Mouse (Mus musculus): ENCODE measurements around the gene Ces2h. TPM values are rescaled to one million over a fixed set of nuclear protein-coding genes. Genes with fewer than 3 reads are reported as not detected.

Ces2h gene
- total and polyA plus RNA-seq, 2 experiments from 2014 or later = not detected

GRCm38 (mm10) chr8:105068971-105069370 lies 68.3 kb downstream of the Ces2h start:
- no peak overlapping the region for H3K27ac ChIP-seq
- H3K4me3 ChIP-seq (ENCODE audit: low read length) = no peak overlapping the region
- no peaks in the 10 kb centered on the region for H3K9me3 ChIP-seq (ENCODE audit: low read length)
- no peak for TF ChIP-seq CTCF (IDR thresholded peaks at IDR 0.05; ENCODE audit: low read depth)
- DNase-seq (ENCODE audit: low spot score) (no peak), ATAC-seq (no peak)
- H3K4me1 ChIP-seq (ENCODE audit: insufficient read depth, low read length) = no peaks in the 10 kb centered on the region
- no peaks in the 10 kb centered on the region for H3K36me3 ChIP-seq (ENCODE audit: insufficient read depth, low read length)
- H3K4me2 ChIP-seq (ENCODE audit: low read depth, low read length) = no peak overlapping the region
- no peaks in the 10 kb centered on the region for H3K27me3 ChIP-seq (ENCODE audit: insufficient read depth, low read length)
- H3K9ac ChIP-seq (replicated peaks; ENCODE audit: low read length) = no peak overlapping the region

Other genes with a start within 250 kb of the Ces2h start
- gene Ces2b, start 169.3 kb upstream of the Ces2h start, total RNA-seq (2014; rRNA removed) = 0.10 TPM in 1 of 2 replicates, not detected in the other
- gene Ces2b, start 169.3 kb upstream of the Ces2h start, polyA plus RNA-seq (2015; fragmentation: Nextera tagmentation; extraction: Ambion mirVana) = 0.08 TPM in 2 replicates
- gene Ces2c, start 153.8 kb upstream of the Ces2h start, total RNA-seq (2014; rRNA removed) = not detected in 2 replicates
- gene Ces2c, start 153.8 kb upstream of the Ces2h start, polyA plus RNA-seq (2015; fragmentation: Nextera tagmentation; extraction: Ambion mirVana) = not detected in 2 replicates
- not detected in 2 replicates for gene Ces2e, start 74.6 kb upstream of the Ces2h start, total RNA-seq (2014; rRNA removed)
- not detected in 2 replicates for gene Ces2e, start 74.6 kb upstream of the Ces2h start, polyA plus RNA-seq (2015; fragmentation: Nextera tagmentation; extraction: Ambion mirVana)
- not detected in 2 replicates for gene Ces2f, start 53.5 kb upstream of the Ces2h start, total RNA-seq (2014; rRNA removed)
- gene Ces2f, start 53.5 kb upstream of the Ces2h start, polyA plus RNA-seq (2015; fragmentation: Nextera tagmentation; extraction: Ambion mirVana) = not detected in 2 replicates
- gene Ces2g, start 39.1 kb upstream of the Ces2h start, total RNA-seq (2014; rRNA removed) = 0.31 TPM in 1 of 2 replicates, not detected in the other
- gene Ces2g, start 39.1 kb upstream of the Ces2h start, polyA plus RNA-seq (2015; fragmentation: Nextera tagmentation; extraction: Ambion mirVana) = 0.19 and 0.20 TPM in 2 replicates
- gene Ces3a, start 47.7 kb downstream of the Ces2h start, total RNA-seq (2014; rRNA removed) = not detected in 2 replicates
- not detected in 2 replicates for gene Ces3a, start 47.7 kb downstream of the Ces2h start, polyA plus RNA-seq (2015; fragmentation: Nextera tagmentation; extraction: Ambion mirVana)
- not detected in 2 replicates for gene Ces3b, start 82.9 kb downstream of the Ces2h start, total RNA-seq (2014; rRNA removed)
- not detected in 2 replicates for gene Ces3b, start 82.9 kb downstream of the Ces2h start, polyA plus RNA-seq (2015; fragmentation: Nextera tagmentation; extraction: Ambion mirVana)
- 0.10 TPM in 1 of 2 replicates, not detected in the other for gene Ces4a, start 130.9 kb downstream of the Ces2h start, total RNA-seq (2014; rRNA removed)
- 0.16 TPM in 1 of 2 replicates, not detected in the other for gene Ces4a, start 130.9 kb downstream of the Ces2h start, polyA plus RNA-seq (2015; fragmentation: Nextera tagmentation; extraction: Ambion mirVana)
- gene Cbfb, start 169.8 kb downstream of the Ces2h start, total RNA-seq (2014; rRNA removed) = 45.1 and 54.3 TPM in 2 replicates
- 27.8 and 30.5 TPM in 2 replicates for gene Cbfb, start 169.8 kb downstream of the Ces2h start, polyA plus RNA-seq (2015; fragmentation: Nextera tagmentation; extraction: Ambion mirVana)
- 32.2 and 39.5 TPM in 2 replicates for gene D230025D16Rik, start 224.3 kb downstream of the Ces2h start, total RNA-seq (2014; rRNA removed)
- gene D230025D16Rik, start 224.3 kb downstream of the Ces2h start, polyA plus RNA-seq (2015; fragmentation: Nextera tagmentation; extraction: Ambion mirVana) = 22.1 and 23.5 TPM in 2 replicates